30 mouse cellular contexts compared by ENCODE assay signal in the genomic region with DNA sequence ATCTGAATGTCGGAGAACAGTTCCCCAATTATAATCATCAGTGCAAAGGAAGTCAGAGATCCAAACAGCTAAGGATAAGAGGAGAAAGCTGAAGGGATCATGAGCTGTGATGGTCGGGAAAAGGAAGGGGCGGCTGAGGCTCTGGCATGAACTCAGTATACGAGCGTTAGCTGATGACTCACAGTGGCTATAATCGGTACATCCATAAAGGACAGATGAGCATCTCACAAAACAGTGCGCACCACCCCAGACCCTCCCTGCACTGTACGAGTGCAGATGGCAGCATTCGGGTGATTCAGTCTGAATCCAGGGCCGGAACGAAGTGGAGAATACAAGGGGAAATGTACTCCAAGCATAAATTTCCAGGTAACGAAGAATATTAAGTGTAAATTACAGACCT.
DNase-seq lines count a peak whose midpoint lies in the region; ATAC-seq lines count a peak whose summit lies in the region.
"Had no signal": no experiment of that assay in that cellular context is flagged by ENCODE, and none has a peak within 500 bp of the region (broad histone marks: within the 10 kb centered on the region; RNA-seq: fewer than 3 reads in every experiment).

No protein-coding gene starts in this region.

- no peaks in the 10 kb centered on the region for H3K36me3 ChIP-seq in forebrain, embryonic 14.5 days (ENCODE audit: control insufficient read depth, insufficient read depth, low read length)
- H3K36me3 ChIP-seq: heart, embryonic 13.5 days; hindbrain, embryonic 10.5 days; hindbrain, embryonic 15.5 days; kidney, embryonic 15.5 days; liver, embryonic 13.5 days; midbrain, embryonic 13.5 days; neural tube, embryonic 13.5 days; stomach, embryonic 15.5 days had no signal

- intact Hi-C loops in left cerebral cortex, postnatal 4 days (cut with DNase I): no loop called here

- no peak overlapping the region for H3K9ac ChIP-seq in forebrain, embryonic 14.5 days (ENCODE audit: low read length)
- H3K9ac ChIP-seq: forebrain, postnatal 0 days; heart, embryonic 13.5 days; hindbrain, embryonic 15.5 days; kidney, embryonic 15.5 days; liver, embryonic 13.5 days; midbrain, embryonic 13.5 days; neural tube, embryonic 13.5 days; stomach, embryonic 15.5 days had no signal

- peak; percentile 8 to 18; a peak in 2 of 4 replicates for ATAC-seq in hematopoietic stem cell, adult 5-6 weeks (replicated peaks in 1 of 2; ENCODE audit: insufficient read depth in 1 of 2, low FRiP score in 2 of 2, low TSS enrichment in 1 of 2, low read depth in 1 of 2, poor library complexity in 2 of 2, severe bottlenecking in 2 of 2)
- ATAC-seq in forebrain, embryonic 14.5 days: no peak
- ATAC-seq: forebrain, postnatal 0 days; inflammation-experienced regulatory T-cells, adult 6 months; lung, postnatal 0 days; midbrain, embryonic 13.5 days; Patski had no signal

- no peak overlapping the region for H3K27ac ChIP-seq in forebrain, embryonic 14.5 days (ENCODE audit: low read depth, low read length)
- H3K27ac ChIP-seq: heart, embryonic 13.5 days; hindbrain, embryonic 10.5 days; hindbrain, embryonic 15.5 days; kidney, embryonic 15.5 days; layer of hippocampus, adult 2 months; liver, embryonic 13.5 days; macrophage; midbrain, embryonic 13.5 days; neural tube, embryonic 13.5 days; stomach, embryonic 15.5 days had no signal

- WGBS in forebrain, embryonic 14.5 days: 94% methylated on average over 12 of the region's 12 CpGs

- no peak overlapping the region for H3K4me3 ChIP-seq in forebrain, embryonic 14.5 days (ENCODE audit: low read depth, low read length)
- H3K4me3 ChIP-seq: erythroblast, embryonic 14.5 days; heart, embryonic 13.5 days; hindbrain, embryonic 10.5 days; hindbrain, embryonic 15.5 days; kidney, embryonic 15.5 days; layer of hippocampus, adult 2 months; liver, embryonic 13.5 days; midbrain, embryonic 13.5 days; neural tube, embryonic 13.5 days; stomach, embryonic 15.5 days had no signal

- no peaks in the 10 kb centered on the region for H3K9me3 ChIP-seq in forebrain, embryonic 14.5 days (replicated peaks; ENCODE audit: control insufficient read depth, low read length)
- H3K9me3 ChIP-seq: heart, embryonic 13.5 days; hindbrain, embryonic 10.5 days; hindbrain, embryonic 15.5 days; kidney, embryonic 15.5 days; liver, embryonic 13.5 days; midbrain, embryonic 13.5 days; neural tube, embryonic 13.5 days; stomach, embryonic 15.5 days had no signal

- DNase-seq in frontal cortex, adult 2 months (ENCODE audit: extremely low spot score in 1 of 2, low spot score in 1 of 2): peak; percentile 7 to 59
- no peak for DNase-seq in frontal cortex, postnatal 10 days (ENCODE audit: low spot score in 2 of 2)
- DNase-seq in left cerebral cortex, adult 9 months (ENCODE audit: low spot score in 2 of 2): peak; percentile 7 to 29
- no peak for DNase-seq in left cerebral cortex, postnatal 4 days
- peak; percentile 35 for DNase-seq in right cerebral cortex, postnatal 25 days
- no peak for DNase-seq in forebrain, embryonic 14.5 days (ENCODE audit: low spot score)
- DNase-seq in cerebellum, postnatal 10 days: no peak
- DNase-seq: adrenal gland, postnatal 10 days; cerebellum, adult 11 months; cerebellum, adult 9-10 months; forebrain, postnatal 0 days; kidney, adult 11 months; kidney, postnatal 25 days; liver, embryonic 13.5 days; lung, adult 18-20 months; thymus, postnatal 14 days had no signal

- H3K27me3 ChIP-seq in forebrain, embryonic 14.5 days (replicated peaks; ENCODE audit: control insufficient read depth, insufficient read depth, low read length): no peaks in the 10 kb centered on the region
- H3K27me3 ChIP-seq: heart, embryonic 13.5 days; hindbrain, embryonic 15.5 days; kidney, embryonic 15.5 days; liver, embryonic 13.5 days; midbrain, embryonic 13.5 days; neural tube, embryonic 13.5 days; stomach, embryonic 15.5 days had no signal

- H3K4me2 ChIP-seq in forebrain, embryonic 14.5 days (ENCODE audit: low read length): no peak overlapping the region
- H3K4me2 ChIP-seq: heart, embryonic 13.5 days; hindbrain, embryonic 15.5 days; kidney, embryonic 15.5 days; liver, embryonic 13.5 days; midbrain, embryonic 13.5 days; neural tube, embryonic 13.5 days; stomach, embryonic 15.5 days had no signal

- H3K4me1 ChIP-seq in forebrain, embryonic 14.5 days (ENCODE audit: control insufficient read depth, insufficient read depth, low read length): no peaks in the 10 kb centered on the region
- H3K4me1 ChIP-seq: heart, embryonic 13.5 days; hindbrain, embryonic 10.5 days; kidney, embryonic 15.5 days; liver, embryonic 13.5 days; midbrain, embryonic 13.5 days; neural tube, embryonic 13.5 days; stomach, embryonic 15.5 days had no signal

Comparison
In these comparisons a context has a peak if more than half of its experiments do, and no peak if none do; other contexts are left out.
1. DNase-seq: peak in frontal cortex, adult 2 months (2 of 2), left cerebral cortex, adult 9 months (2 of 2) and right cerebral cortex, postnatal 25 days (single experiment); none in frontal cortex, postnatal 10 days (0 of 2), left cerebral cortex, postnatal 4 days (single experiment), forebrain, embryonic 14.5 days (single experiment) and cerebellum, postnatal 10 days (0 of 2).